Mouse (Mus musculus): ENCODE data around the gene Galc. TPM values are rescaled to one million over a fixed set of nuclear protein-coding genes. Genes with fewer than 3 reads are reported as not detected.

Gene Galc
- 9.5 TPM for polyA plus RNA-seq (2014; fragmentation: Illumina TruSeq; extraction: RNeasy Lipid Tissue Mini Kit (QIAGEN cat#74804); ENCODE audit: low read depth, low replicate concordance)

GRCm38 (mm10) chr12:98258845-98259517 is at the start of gene Galc:
Gene Galc (minus strand): TSS chr12:98259459.

GRCm38 (mm10) chr12:98268441-98269369 is 9.4 kb upstream of the Galc start, which contains the start of gene Gpr65:
Gene Gpr65 (plus strand): TSS chr12:98268635.

Other genes with a start within 250 kb of the Galc start
- 8.0 TPM for gene Gpr65, start 9.2 kb upstream of the Galc start, polyA plus RNA-seq (2014; fragmentation: Illumina TruSeq; extraction: RNeasy Lipid Tissue Mini Kit (QIAGEN cat#74804); ENCODE audit: low read depth, low replicate concordance)

Data from sigmoid colon, adult 10 weeks (tissue).